Mouse (Mus musculus): ENCODE results near the gene Grin2d. TPM values are rescaled to one million over a fixed set of nuclear protein-coding genes. Genes with fewer than 3 reads are reported as not detected.

The Grin2d gene
- polyA plus RNA-seq, 1 experiment = 0.65 TPM

GRCm38 (mm10) chr7:45856950-45857901 is 21.0 kb downstream of the Grin2d start:
- TF ChIP-seq CEBPB (IDR thresholded peaks at IDR 0.05; ENCODE audit: insufficient read depth, poor library complexity, severe bottlenecking) (no peak), MYOG (IDR thresholded peaks at IDR 0.05; ENCODE audit: control insufficient read depth in 1 of 3, insufficient read depth in 1 of 3, insufficient read length in 2 of 3, low read depth in 2 of 3) (no peak), POLR2A (IDR thresholded peaks at IDR 0.05; ENCODE audit: insufficient read length, low read depth) (no peak), E2F4 (IDR thresholded peaks at IDR 0.05; ENCODE audit: insufficient read depth) (no peak), TCF12 (IDR thresholded peaks at IDR 0.05; ENCODE audit: insufficient read depth, poor library complexity, severe bottlenecking) (no peak), MAX (IDR thresholded peaks at IDR 0.05; ENCODE audit: low read depth) (no peak), TCF3 (IDR thresholded peaks at IDR 0.05; ENCODE audit: insufficient read length, low read depth) (no peak), REST (IDR thresholded peaks at IDR 0.05; ENCODE audit: insufficient read depth, insufficient read length) (no peak), MYOD1 (IDR thresholded peaks at IDR 0.05; ENCODE audit: control insufficient read depth in 1 of 3, insufficient read length in 2 of 3, low read depth in 2 of 3) (no peak), POLR2AphosphoS2 (IDR thresholded peaks at IDR 0.05; ENCODE audit: insufficient read length, low read depth) (no peak), USF1 (IDR thresholded peaks at IDR 0.05; ENCODE audit: low read depth) (no peak), SRF (IDR thresholded peaks at IDR 0.05; ENCODE audit: control insufficient read depth, insufficient read length, low read depth) (no peak)
- Histone ChIP-seq H3K36me3 (ENCODE audit: control insufficient read depth, insufficient read depth) (no peaks in the 10 kb centered on the region), H3ac (ENCODE audit: control insufficient read depth, insufficient read length) (no peak overlapping the region), H3K27me3 (ENCODE audit: control insufficient read depth, insufficient read depth, insufficient read length) (no peaks in the 10 kb centered on the region), H3K79me2 (ENCODE audit: control insufficient read depth, insufficient read depth) (no peaks in the 10 kb centered on the region), H3K4me3 (no peak overlapping the region), H3K4me2 (ENCODE audit: low read depth) (no peak overlapping the region)

GRCm38 (mm10) chr7:45853089-45853488 is 25.1 kb downstream of the Grin2d start:
- H3K27me3 ChIP-seq (ENCODE audit: control insufficient read depth, insufficient read depth, insufficient read length) = no peaks in the 10 kb centered on the region

GRCm38 (mm10) chr7:45850661-45851060 is 27.5 kb downstream of the Grin2d start:
- H3K79me2 ChIP-seq (ENCODE audit: control insufficient read depth, insufficient read depth) = no peaks in the 10 kb centered on the region
- H3K4me3 ChIP-seq = no peak overlapping the region
- H3K4me2 ChIP-seq (ENCODE audit: low read depth) = no peak overlapping the region
- no peaks in the 10 kb centered on the region for H3K36me3 ChIP-seq (ENCODE audit: control insufficient read depth, insufficient read depth)
- no peak overlapping the region for H3ac ChIP-seq (ENCODE audit: control insufficient read depth, insufficient read length)
- TF ChIP-seq CEBPB (IDR thresholded peaks at IDR 0.05; ENCODE audit: insufficient read depth, poor library complexity, severe bottlenecking) = no peak
- TF ChIP-seq MYOG (IDR thresholded peaks at IDR 0.05; ENCODE audit: control insufficient read depth in 1 of 3, insufficient read depth in 1 of 3, insufficient read length in 2 of 3, low read depth in 2 of 3) = no peak
- TF ChIP-seq MYOD1 (IDR thresholded peaks at IDR 0.05; ENCODE audit: control insufficient read depth in 1 of 3, insufficient read length in 2 of 3, low read depth in 2 of 3) = no peak
- TF ChIP-seq E2F4 (IDR thresholded peaks at IDR 0.05; ENCODE audit: insufficient read depth) = no peak
- no peaks in the 10 kb centered on the region for H3K27me3 ChIP-seq (ENCODE audit: control insufficient read depth, insufficient read depth, insufficient read length)

More at GRCm38 (mm10) chr7:45853089-45853488, 25.1 kb downstream of the Grin2d start:
- Histone ChIP-seq H3K4me2 (ENCODE audit: low read depth) (no peak overlapping the region), H3ac (ENCODE audit: control insufficient read depth, insufficient read length) (no peak overlapping the region), H3K79me2 (ENCODE audit: control insufficient read depth, insufficient read depth) (no peaks in the 10 kb centered on the region), H3K36me3 (ENCODE audit: control insufficient read depth, insufficient read depth) (no peaks in the 10 kb centered on the region), H3K4me3 (no peak overlapping the region)
- no peak for TF ChIP-seq MYOD1 (IDR thresholded peaks at IDR 0.05; ENCODE audit: control insufficient read depth in 1 of 3, insufficient read length in 2 of 3, low read depth in 2 of 3)
- TF ChIP-seq SRF (IDR thresholded peaks at IDR 0.05; ENCODE audit: control insufficient read depth, insufficient read length, low read depth) = no peak
- TF ChIP-seq REST (IDR thresholded peaks at IDR 0.05; ENCODE audit: insufficient read depth, insufficient read length) = no peak
- no peak for TF ChIP-seq TCF3 (IDR thresholded peaks at IDR 0.05; ENCODE audit: insufficient read length, low read depth)
- TF ChIP-seq MAX (IDR thresholded peaks at IDR 0.05; ENCODE audit: low read depth) = no peak
- TF ChIP-seq USF1 (IDR thresholded peaks at IDR 0.05; ENCODE audit: low read depth) = no peak
- no peak for TF ChIP-seq TCF12 (IDR thresholded peaks at IDR 0.05; ENCODE audit: insufficient read depth, poor library complexity, severe bottlenecking)
- no peak for TF ChIP-seq POLR2A (IDR thresholded peaks at IDR 0.05; ENCODE audit: insufficient read length, low read depth)
- no peak for TF ChIP-seq CEBPB (IDR thresholded peaks at IDR 0.05; ENCODE audit: insufficient read depth, poor library complexity, severe bottlenecking)
- TF ChIP-seq POLR2AphosphoS2 (IDR thresholded peaks at IDR 0.05; ENCODE audit: insufficient read length, low read depth) = no peak
- TF ChIP-seq E2F4 (IDR thresholded peaks at IDR 0.05; ENCODE audit: insufficient read depth) = no peak
- no peak for TF ChIP-seq MYOG (IDR thresholded peaks at IDR 0.05; ENCODE audit: control insufficient read depth in 1 of 3, insufficient read depth in 1 of 3, insufficient read length in 2 of 3, low read depth in 2 of 3)

- Histone ChIP-seq H3K27me3 (ENCODE audit: control insufficient read depth, insufficient read depth, insufficient read length) (no peaks in the 10 kb centered on the region), H3K4me2 (ENCODE audit: low read depth) (no peak overlapping the region), H3ac (ENCODE audit: control insufficient read depth, insufficient read length) (no peak overlapping the region), H3K4me3 (no peak overlapping the region), H3K79me2 (ENCODE audit: control insufficient read depth, insufficient read depth) (no peaks in the 10 kb centered on the region), H3K36me3 (ENCODE audit: control insufficient read depth, insufficient read depth) (no peaks in the 10 kb centered on the region)
- TF ChIP-seq REST (IDR thresholded peaks at IDR 0.05; ENCODE audit: insufficient read depth, insufficient read length) (no peak), MAX (IDR thresholded peaks at IDR 0.05; ENCODE audit: low read depth) (no peak), MYOD1 (IDR thresholded peaks at IDR 0.05; ENCODE audit: control insufficient read depth in 1 of 3, insufficient read length in 2 of 3, low read depth in 2 of 3) (peak in 1 of 3 experiments; percentile 10), MYOG (IDR thresholded peaks at IDR 0.05; ENCODE audit: control insufficient read depth in 1 of 3, insufficient read depth in 1 of 3, insufficient read length in 2 of 3, low read depth in 2 of 3) (peak in 1 of 3 experiments; percentile 8), CEBPB (IDR thresholded peaks at IDR 0.05; ENCODE audit: insufficient read depth, poor library complexity, severe bottlenecking) (no peak), TCF12 (IDR thresholded peaks at IDR 0.05; ENCODE audit: insufficient read depth, poor library complexity, severe bottlenecking) (no peak), USF1 (IDR thresholded peaks at IDR 0.05; ENCODE audit: low read depth) (no peak), POLR2A (IDR thresholded peaks at IDR 0.05; ENCODE audit: insufficient read length, low read depth) (no peak), SRF (IDR thresholded peaks at IDR 0.05; ENCODE audit: control insufficient read depth, insufficient read length, low read depth) (no peak), POLR2AphosphoS2 (IDR thresholded peaks at IDR 0.05; ENCODE audit: insufficient read length, low read depth) (no peak)
These were observed 29.6 kb downstream of the Grin2d start for GRCm38 (mm10) chr7:45848447-45849027.

All from myocyte (in vitro differentiated cells).